Mouse (Mus musculus) intestine, postnatal 0 days (tissue): Measurements from ENCODE around the gene Pcsk4. TPM values are rescaled to one million over a fixed set of nuclear protein-coding genes. Genes with fewer than 3 reads are reported as not detected.

ENCODE experiments used
- ATAC-seq: fragments of 200-750 bp; cut with Nextera tagmentation; 2 replicates; pipeline ENCODE4 v1.8.0; 2017; ENCODE audit warnings: mild to moderate bottlenecking, moderate TSS enrichment, moderate library complexity
- H3K27ac ChIP-seq: fragments of 300-500 bp; sonication (generic); 2 replicates; pipeline ENCODE4 v1.5.1; 2014; ENCODE audit warnings: mild to moderate bottlenecking, low read depth, low read length, moderate library complexity
- H3K27me3 ChIP-seq: fragments of 300-500 bp; sonication (generic); replicated peaks from 2 replicates; pipeline ENCODE4 v1.6.1; 2014; ENCODE audit warnings: low read length, mixed read lengths; ENCODE audit not compliant: control insufficient read depth, insufficient read depth
- H3K36me3 ChIP-seq: fragments of 300-500 bp; sonication (generic); 2 replicates; pipeline ENCODE4 v1.6.1; 2014; ENCODE audit warnings: mild to moderate bottlenecking, moderate library complexity; ENCODE audit not compliant: control insufficient read depth, insufficient read depth
- H3K4me1 ChIP-seq: fragments of 300-500 bp; sonication (generic); replicated peaks from 2 replicates; pipeline ENCODE4 v1.6.1; 2014; ENCODE audit warnings: antibody characterized with exemption, low read length, mixed read lengths; ENCODE audit not compliant: control insufficient read depth, insufficient read depth
- H3K4me2 ChIP-seq: fragments of 300-500 bp; sonication (generic); replicated peaks from 2 replicates; pipeline ENCODE4 v1.6.1; 2014; ENCODE audit warnings: low read depth, mild to moderate bottlenecking, moderate library complexity
- H3K4me3 ChIP-seq: fragments of 300-500 bp; sonication (generic); 2 replicates; pipeline ENCODE4 v1.5.1; 2014; ENCODE audit warnings: low read depth, low read length
- H3K9ac ChIP-seq: fragments of 300-500 bp; sonication (generic); 2 replicates; pipeline ENCODE4 v1.6.1; 2014; ENCODE audit warnings: mild to moderate bottlenecking, low read depth, low read length
- H3K9me3 ChIP-seq: fragments of 300-500 bp; sonication (generic); 2 replicates; pipeline ENCODE4 v1.6.1; 2016; ENCODE audit warnings: mixed run types; ENCODE audit not compliant: control insufficient read depth
- CTCF ChIP-seq: sonication (generic); IDR thresholded peaks from 2 replicates; pipeline ENCODE4 v1.5.1; 2016; ENCODE audit warnings: low read depth, mild to moderate bottlenecking, control low read depth, antibody characterized with exemption, moderate library complexity
- WGBS: fragments of 180-500 bp; shearing (Covaris S2); extraction: QIAGEN DNeasy Blood & Tissue Kit; methylation state at CpG from one replicate; pipeline ENCODE4 v1.1.7; 2014; 5-methylcytosine and 5-hydroxymethylcytosine counted together
- polyA plus RNA-seq: library from polyadenylated mRNA; unstranded; fragments of >200 nt; fragmentation: Nextera tagmentation; extraction: Ambion mirVana; gene quantifications from 2 replicates; pipeline ENCODE4 v1.2.1, GENCODE M21; 2015

Gene Pcsk4
- polyA plus RNA-seq, 1 experiment from 2014 or later, result 13.1 TPM

DNA sequence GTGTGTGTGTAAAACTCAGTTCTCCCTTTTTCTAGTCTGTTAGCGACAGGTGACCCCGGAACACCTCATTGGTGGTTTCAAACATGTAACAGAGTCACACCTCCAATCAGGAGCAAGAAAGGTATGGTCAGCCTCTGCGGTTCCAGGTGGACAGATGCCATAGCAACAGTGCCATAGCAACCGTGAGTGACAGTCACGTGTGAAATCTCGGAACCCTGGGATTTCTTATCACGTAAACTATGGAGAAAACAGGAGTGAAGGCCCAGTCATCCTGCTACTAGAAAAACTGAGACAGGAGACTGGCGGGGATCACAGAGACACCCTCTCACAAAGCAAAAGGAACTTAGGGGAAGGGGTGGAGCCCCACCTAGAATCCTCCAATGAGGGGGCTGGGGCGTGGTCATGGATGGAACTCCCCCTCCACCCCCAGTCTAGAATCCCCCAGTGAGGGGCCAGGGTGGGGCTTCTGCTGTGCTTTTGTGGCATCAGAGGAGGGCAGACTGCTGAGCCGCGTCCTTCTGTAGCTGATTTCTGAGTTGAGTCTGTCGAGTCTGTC, 42.2 kb upstream of the Pcsk4 start:
- H3K27ac ChIP-seq, result no peak overlapping the region
- no peaks in the 10 kb centered on the region for H3K27me3 ChIP-seq
- peak overlapping the region; percentile 39; the same call in 1 of the 2 replicates for H3K4me2 ChIP-seq
- H3K9ac ChIP-seq, result no peak overlapping the region
- no peaks in the 10 kb centered on the region for H3K4me1 ChIP-seq
- no peaks in the 10 kb centered on the region for H3K9me3 ChIP-seq
- peak; percentile 39; the same call in 1 of the 2 replicates for ATAC-seq
- TF ChIP-seq CTCF, result no peak
- WGBS, result 8% methylated on average over 12 of the region's 12 CpGs
- H3K36me3 ChIP-seq, result no peaks in the 10 kb centered on the region
- no peak overlapping the region for H3K4me3 ChIP-seq

- Histone ChIP-seq H3K27me3 (no peaks in the 10 kb centered on the region; the same call in 1 of the 2 replicates), H3K36me3 (no peaks in the 10 kb centered on the region), H3K4me2 (no peak overlapping the region), H3K9me3 (no peaks in the 10 kb centered on the region), H3K4me3 (no peak overlapping the region), H3K27ac (no peak overlapping the region), H3K9ac (no peak overlapping the region), H3K4me1 (no peaks in the 10 kb centered on the region)
- no peak for ATAC-seq
- 75% methylated on average over 21 of the region's 21 CpGs for WGBS
- peak; percentile 42 for TF ChIP-seq CTCF
Measured at GRCm38 (mm10) chr10:80369995-80370747, 40.9 kb upstream of the Pcsk4 start.

- Histone ChIP-seq H3K4me3 (no peak overlapping the region), H3K36me3 (no peaks in the 10 kb centered on the region), H3K27me3 (peaks cover 5% of the 10 kb centered on the region; the same call in 1 of the 2 replicates), H3K4me1 (no peaks in the 10 kb centered on the region), H3K4me2 (no peak overlapping the region), H3K9ac (no peak overlapping the region), H3K9me3 (no peaks in the 10 kb centered on the region), H3K27ac (no peak overlapping the region)
- TF ChIP-seq CTCF, result no peak
- no peak for ATAC-seq
- 88% methylated on average over 6 of the region's 6 CpGs for WGBS
Measured at GRCm38 (mm10) chr10:80368392-80368791, 39.1 kb upstream of the Pcsk4 start.

- Histone ChIP-seq H3K4me1 (no peaks in the 10 kb centered on the region), H3K27me3 (peaks cover 5% of the 10 kb centered on the region; the same call in 1 of the 2 replicates), H3K9ac (no peak overlapping the region), H3K9me3 (no peaks in the 10 kb centered on the region), H3K4me2 (no peak overlapping the region), H3K36me3 (no peaks in the 10 kb centered on the region), H3K4me3 (no peak overlapping the region), H3K27ac (no peak overlapping the region)
- TF ChIP-seq CTCF, result no peak
- ATAC-seq, result 0 out of 2 replicates have a peak, but pooled peaks have one; percentile 12
- 37% methylated on average over 5 of the region's 5 CpGs for WGBS
Measured at GRCm38 (mm10) chr10:80367954-80368353, 38.7 kb upstream of the Pcsk4 start.

- H3K27me3 ChIP-seq, result peaks cover 5% of the 10 kb centered on the region; the same call in 1 of the 2 replicates
- no peak overlapping the region for H3K27ac ChIP-seq
- no peak overlapping the region for H3K4me2 ChIP-seq
- ATAC-seq, result no peak
- no peak overlapping the region for H3K4me3 ChIP-seq
- no peaks in the 10 kb centered on the region for H3K36me3 ChIP-seq
- 71% methylated on average over 6 of the region's 6 CpGs for WGBS
- TF ChIP-seq CTCF, result no peak
- no peaks in the 10 kb centered on the region for H3K4me1 ChIP-seq
- no peaks in the 10 kb centered on the region for H3K9me3 ChIP-seq
- no peak overlapping the region for H3K9ac ChIP-seq
Measured at GRCm38 (mm10) chr10:80365736-80366135, 36.4 kb upstream of the Pcsk4 start.

DNA sequence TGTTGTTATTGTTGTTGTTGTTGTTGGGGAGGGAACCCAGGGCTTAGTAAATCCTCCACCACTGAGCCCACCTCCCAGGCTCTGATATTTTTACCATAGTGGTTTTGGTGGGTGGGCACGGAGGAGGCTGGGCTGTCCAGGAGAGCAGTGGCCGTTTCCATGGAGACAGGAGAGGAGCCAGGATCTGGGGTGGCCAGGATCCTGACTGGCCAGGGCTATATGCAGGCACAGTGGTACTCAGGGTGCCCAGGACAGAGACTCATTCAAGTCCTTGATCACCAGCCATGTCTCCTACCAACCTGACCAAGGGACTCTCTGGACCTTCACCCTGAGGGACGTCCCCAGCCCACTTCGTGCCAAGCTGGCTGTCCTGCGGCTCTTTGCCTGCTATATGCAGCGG, 34.4 kb upstream of the Pcsk4 start:
- no peak for ATAC-seq
- Histone ChIP-seq H3K27ac (no peak overlapping the region), H3K9me3 (no peaks in the 10 kb centered on the region), H3K4me2 (no peak overlapping the region), H3K27me3 (peaks cover 12% of the 10 kb centered on the region), H3K4me1 (no peaks in the 10 kb centered on the region), H3K4me3 (no peak overlapping the region), H3K36me3 (no peaks in the 10 kb centered on the region), H3K9ac (no peak overlapping the region)
- no peak for TF ChIP-seq CTCF
- WGBS, result 43% methylated on average over 6 of the region's 6 CpGs
